Mouse (Mus musculus) E14TG2a.4 (cell line): ENCODE results near the gene Rims4.

Experiments used
- CTCF ChIP-seq: conservative IDR thresholded peaks from 2 replicates; pipeline ENCODE4 v1.5.1; 2014; ENCODE audit warnings: low read length
- NANOG ChIP-seq: IDR thresholded peaks from 2 replicates; pipeline ENCODE4 v1.6.1; 2014; ENCODE audit warnings: borderline replicate concordance, low read length, mixed read lengths
- POU5F1 ChIP-seq: IDR thresholded peaks from 2 replicates; pipeline ENCODE4 v1.6.1; 2014; ENCODE audit warnings: low read length, borderline replicate concordance

DNA sequence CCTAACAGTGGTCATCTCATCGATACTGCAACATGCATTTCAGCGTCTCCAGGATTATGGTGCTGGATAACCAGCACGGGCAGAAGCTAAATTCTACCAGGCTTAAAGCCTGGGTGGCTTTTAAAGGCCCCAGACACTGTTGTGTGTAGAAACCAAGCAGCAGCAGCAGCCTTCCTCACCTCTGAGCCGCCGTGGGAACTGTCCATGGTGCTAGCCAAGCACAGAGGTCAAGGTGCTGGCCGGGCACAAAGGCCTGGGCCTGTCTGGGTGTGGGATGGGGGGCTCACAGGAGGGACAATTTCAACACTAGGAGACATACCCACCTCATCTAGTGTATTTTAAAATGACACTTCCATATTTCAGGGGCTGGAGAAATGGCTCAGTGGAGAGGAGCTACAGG is 29.1 kb downstream of the Rims4 start:
- TF ChIP-seq CTCF (no peak), POU5F1 (no peak), NANOG (no peak)
